In the genomic region with DNA sequence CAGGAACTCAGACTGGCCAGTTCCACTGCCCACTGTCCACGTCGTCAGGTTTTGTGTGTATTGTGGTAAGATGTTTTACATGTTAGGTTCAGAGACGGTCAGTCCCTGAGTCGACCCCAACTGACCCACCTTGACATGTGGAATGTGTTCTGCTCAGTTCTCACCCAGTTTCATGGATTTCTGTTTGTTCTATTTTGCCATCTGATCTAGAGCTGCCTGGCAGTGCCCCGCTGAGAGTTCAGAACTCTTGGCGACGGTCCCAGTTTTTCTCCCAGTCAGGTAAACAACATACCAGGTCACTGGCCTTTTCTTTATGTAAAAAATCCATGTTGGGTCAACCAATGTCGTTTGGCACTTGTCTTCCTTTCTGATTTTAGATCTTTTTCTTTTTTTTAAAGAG, we compare ENCODE assay signal across 9 mouse cellular contexts.
DNase-seq lines count a peak whose midpoint lies in the region; ATAC-seq and TF ChIP-seq lines count a peak whose summit lies in the region.
"Had no signal": no experiment of that assay in that cellular context is flagged by ENCODE, and none has a peak within 500 bp of the region (broad histone marks: within the 10 kb centered on the region; RNA-seq: fewer than 3 reads in every experiment).

No protein-coding gene starts in this region.

- no peaks in the 10 kb centered on the region for H3K27me3 ChIP-seq in kidney, embryonic 14.5 days (ENCODE audit: control insufficient read depth, insufficient read depth, low read length)
- H3K27me3 ChIP-seq in lung, postnatal 0 days (replicated peaks; ENCODE audit: insufficient read depth, low read length) = no peaks in the 10 kb centered on the region
- H3K27me3 ChIP-seq: embryonic facial prominence, embryonic 12.5 days had no signal

- H3K27ac ChIP-seq in kidney, embryonic 14.5 days (ENCODE audit: low read depth, low read length) = no peak overlapping the region
- H3K27ac ChIP-seq in lung, postnatal 0 days (ENCODE audit: low read length) = peak overlapping the region; percentile 38
- H3K27ac ChIP-seq: embryonic facial prominence, embryonic 12.5 days had no signal

- no peak for ATAC-seq in kidney, embryonic 14.5 days (ENCODE audit: low FRiP score, low TSS enrichment)
- ATAC-seq in lung, postnatal 0 days = peak; percentile 37

- H3K9ac ChIP-seq in kidney, embryonic 14.5 days (ENCODE audit: low read depth, low read length) = no peak overlapping the region
- no peak overlapping the region for H3K9ac ChIP-seq in lung, postnatal 0 days (replicated peaks; ENCODE audit: low read depth)
- H3K9ac ChIP-seq: embryonic facial prominence, embryonic 12.5 days had no signal

- H3K9me3 ChIP-seq in kidney, embryonic 14.5 days (ENCODE audit: control insufficient read depth, low read length) = no peaks in the 10 kb centered on the region
- no peaks in the 10 kb centered on the region for H3K9me3 ChIP-seq in lung, postnatal 0 days (ENCODE audit: low read length)
- H3K9me3 ChIP-seq: embryonic facial prominence, embryonic 12.5 days had no signal

- no peak overlapping the region for H3K4me2 ChIP-seq in kidney, embryonic 14.5 days (replicated peaks; ENCODE audit: low read depth, low read length)
- H3K4me2 ChIP-seq in lung, postnatal 0 days (replicated peaks; ENCODE audit: low read depth, low read length) = no peak overlapping the region
- H3K4me2 ChIP-seq: embryonic facial prominence, embryonic 12.5 days; heart, embryonic 11.5 days had no signal

- TF ChIP-seq EP300 in lung, postnatal 0 days (IDR thresholded peaks at IDR 0.05) = no peak

- H3K4me1 ChIP-seq in kidney, embryonic 14.5 days (ENCODE audit: control insufficient read depth, insufficient read depth, low read length) = no peaks in the 10 kb centered on the region
- no peaks in the 10 kb centered on the region for H3K4me1 ChIP-seq in lung, postnatal 0 days (ENCODE audit: insufficient read depth, low read depth, low read length)
- H3K4me1 ChIP-seq: embryonic facial prominence, embryonic 12.5 days had no signal

- no peak for TF ChIP-seq CTCF in lung, postnatal 0 days (IDR thresholded peaks at IDR 0.05)

- no peak overlapping the region for H3K4me3 ChIP-seq in kidney, embryonic 14.5 days (ENCODE audit: low read length)
- no peak overlapping the region for H3K4me3 ChIP-seq in lung, postnatal 0 days (ENCODE audit: low read depth, low read length)
- H3K4me3 ChIP-seq: embryonic facial prominence, embryonic 12.5 days had no signal

- WGBS in kidney, embryonic 14.5 days = 82% methylated on average over 8 of the region's 8 CpGs
- 38% methylated on average over 8 of the region's 8 CpGs for WGBS in lung, postnatal 0 days

- H3K36me3 ChIP-seq in kidney, embryonic 14.5 days (ENCODE audit: control insufficient read depth, insufficient read depth, low read length) = peaks cover 2% of the 10 kb centered on the region; the same call in 1 of the 2 replicates
- peaks cover 5% of the 10 kb centered on the region; the same call in 1 of the 2 replicates for H3K36me3 ChIP-seq in lung, postnatal 0 days (ENCODE audit: insufficient read depth, low read length)

- DNase-seq in kidney, adult 11 months = peak; percentile 36
- DNase-seq in cerebellum, adult 18-20 months = peak; percentile 84 to 86
- DNase-seq in cerebellum, postnatal 36 days = peak; percentile 77 to 84
- peak; percentile 62 for DNase-seq in lung, postnatal 0 days (ENCODE audit: low spot score)
- no peak for DNase-seq in adipocyte (ENCODE audit: low spot score)
- no peak for DNase-seq in layer of hippocampus, adult 8-10 months (ENCODE audit: low spot score in 2 of 2)

Comparison
In these comparisons a context has a peak if more than half of its experiments do, and no peak if none do; other contexts are left out.
1. DNase-seq: peak in kidney, adult 11 months (single experiment), cerebellum, adult 18-20 months (2 of 2), cerebellum, postnatal 36 days (2 of 2) and lung, postnatal 0 days (single experiment); none in adipocyte (single experiment) and layer of hippocampus, adult 8-10 months (0 of 2).